Mouse (Mus musculus) heart, postnatal 36 days (tissue): ENCODE measurements at regions not wholly inside any gene's neighbourhood (a gene's known extent, or its start where the extent isn't known, plus 50 kb on each side); places are given as distances from the start of the nearest gene placed in this dataset.

Experiments
- DNase-seq, 2 experiments: peaks; one replicate each; pipeline ENCODE4 v3.0.0; 2021 to 2022
- intact Hi-C: fragments of 180-260 bp; cut with DNase I; formaldehyde crosslinking; loops from one replicate; pipeline ENCODE4 v1.15.1; 2025

- intact Hi-C loops = loop anchor here (10.0 kb wide), 1 partner anchor 1393 kb away; no protein-coding TSS in a partner anchor
- DNase-seq = no peak
Measured at GRCm38 (mm10) chr2:66961808-66962519, 177.2 kb upstream of the Scn7a start.

DNA sequence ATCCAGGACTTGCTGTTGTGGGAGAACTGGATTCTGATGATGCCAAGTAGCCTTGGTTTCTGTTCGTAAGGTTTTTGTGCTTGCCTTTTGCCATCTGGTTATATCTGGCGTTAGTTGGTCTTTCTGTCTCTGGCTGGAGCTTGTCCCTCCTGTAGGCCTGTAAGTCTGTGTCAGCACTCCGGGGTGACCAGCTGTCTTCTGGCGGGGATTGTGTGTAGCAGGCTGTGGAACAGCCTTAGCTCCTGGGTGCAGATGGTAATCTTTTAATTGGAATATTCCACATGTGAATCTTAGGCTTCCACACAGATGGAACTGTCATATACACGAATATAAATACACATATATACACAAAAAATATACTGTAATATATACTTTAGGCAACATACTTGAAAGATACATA, 156.5 kb upstream of the Scn7a start:
- DNase-seq = no peak
- intact Hi-C loops = no loop called here

DNA sequence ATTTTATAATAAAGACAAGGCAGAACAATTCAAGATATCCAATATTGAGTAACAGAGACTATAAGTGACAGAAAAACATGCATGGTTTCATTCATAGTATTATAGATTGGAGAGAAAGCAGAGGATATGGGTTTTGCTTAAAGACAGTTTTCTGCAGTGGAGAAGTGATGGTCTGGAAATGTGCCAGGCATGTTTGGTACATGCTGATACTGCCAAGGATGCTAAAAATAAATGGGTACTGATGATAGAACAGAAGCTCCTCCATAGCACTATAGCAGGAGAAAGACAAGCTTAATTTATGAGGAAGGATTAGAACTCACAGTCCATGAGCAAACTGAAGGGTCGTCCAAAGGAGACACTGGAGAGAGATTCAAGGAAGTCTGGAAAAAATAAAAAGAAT, 113.3 kb upstream of the Scn7a start:
- no peak for DNase-seq
- intact Hi-C loops = no loop called here

- no peak for DNase-seq
- intact Hi-C loops = no loop called here
Measured at GRCm38 (mm10) chr2:66867457-66868216, 82.9 kb upstream of the Scn7a start.
